Mouse (Mus musculus) myocyte (in vitro differentiated cells): ENCODE data around the gene Tmem247.

ENCODE experiments used
- MYOG ChIP-seq, 3 experiments: IDR thresholded peaks; one replicate each; pipeline ENCODE4 v1.6.1; 2011; ENCODE audit warnings: control low read depth in 2 of 3, low read depth in 2 of 3, mild to moderate bottlenecking in 2 of 3; ENCODE audit not compliant: insufficient read length in 2 of 3, control insufficient read depth in 1 of 3, insufficient read depth in 1 of 3
- POLR2A ChIP-seq: IDR thresholded peaks from one replicate; pipeline ENCODE4 v1.6.1; 2011; ENCODE audit warnings: low read depth, mild to moderate bottlenecking, control low read depth, moderate library complexity; ENCODE audit not compliant: insufficient read length

- TF ChIP-seq POLR2A (no peak), MYOG (IDR thresholded peaks at IDR 0.05; ENCODE audit: control insufficient read depth in 1 of 3, insufficient read depth in 1 of 3, insufficient read length in 2 of 3, low read depth in 2 of 3) (no peak)
These were observed 1.6 kb downstream of the Tmem247 start for GRCm38 (mm10) chr17:86918786-86919185.
